Mouse (Mus musculus): ENCODE data around the gene Nubp2. TPM values are rescaled to one million over a fixed set of nuclear protein-coding genes. Genes with fewer than 3 reads are reported as not detected.

The Nubp2 gene
- polyA plus RNA-seq, 1 experiment from 2014 or later = 75.3 TPM

- Histone ChIP-seq H3K9ac (replicated peaks) (peak overlapping the region; percentile 81), H3K36me3 (peaks cover 20% of the 10 kb centered on the region), H3K27me3 (peaks cover 8% of the 10 kb centered on the region), H3K4me1 (replicated peaks) (peaks cover 25% of the 10 kb centered on the region), H3K9me3 (no peaks in the 10 kb centered on the region), H3K27ac (peak overlapping the region; percentile 68), H3K4me2 (replicated peaks) (peak overlapping the region; percentile 94), H3K4me3 (replicated peaks) (peak overlapping the region; percentile 81)
- WGBS = under 1% methylated on average over 20 of the region's 20 CpGs
- ATAC-seq = no peak
These were observed 35.4 kb downstream of the Nubp2 start for GRCm38 (mm10) chr17:24850773-24851127.

GRCm38 (mm10) chr17:24850065-24850772, 35.9 kb downstream of the Nubp2 start, which contains the start of gene Fahd1:
Gene Fahd1 (minus strand): TSS chr17:24850364.
- Histone ChIP-seq H3K4me1 (replicated peaks) (peaks cover 25% of the 10 kb centered on the region), H3K9ac (replicated peaks) (peak within 1 kb of the TSS; percentile 82), H3K9me3 (no peaks in the 10 kb centered on the region), H3K27ac (peak within 1 kb of the TSS; percentile 92), H3K4me2 (replicated peaks) (peak within 1 kb of the TSS; percentile 94), H3K4me3 (replicated peaks) (peak within 1 kb of the TSS; percentile 81), H3K36me3 (peaks cover 18% of the 10 kb centered on the region), H3K27me3 (peaks cover 8% of the 10 kb centered on the region)
- peak; percentile 100 for ATAC-seq
- WGBS = under 1% methylated on average over 58 of the region's 58 CpGs

- peak overlapping the region; percentile 81 for H3K4me3 ChIP-seq (replicated peaks)
- WGBS = 0% methylated on average over 21 of the region's 21 CpGs
- ATAC-seq = no peak
These were observed 36.5 kb downstream of the Nubp2 start for GRCm38 (mm10) chr17:24849733-24850064.

GRCm38 (mm10) chr17:24848600-24849031, 37.5 kb downstream of the Nubp2 start:
- H3K4me1 ChIP-seq (replicated peaks) = peaks cover 25% of the 10 kb centered on the region
- H3K27ac ChIP-seq = no peak overlapping the region
- peaks cover 10% of the 10 kb centered on the region for H3K36me3 ChIP-seq
- H3K4me3 ChIP-seq (replicated peaks) = peak overlapping the region; percentile 81; the same call in 1 of the 2 replicates
- peaks cover 14% of the 10 kb centered on the region for H3K27me3 ChIP-seq
- peak overlapping the region; percentile 94 for H3K4me2 ChIP-seq (replicated peaks)
- no peak for ATAC-seq
- no peaks in the 10 kb centered on the region for H3K9me3 ChIP-seq
- no peak overlapping the region for H3K9ac ChIP-seq (replicated peaks)

More at GRCm38 (mm10) chr17:24849733-24850064, 36.5 kb downstream of the Nubp2 start:
- H3K4me1 ChIP-seq (replicated peaks) = peaks cover 25% of the 10 kb centered on the region
- peak overlapping the region; percentile 92 for H3K27ac ChIP-seq
- H3K36me3 ChIP-seq = peaks cover 18% of the 10 kb centered on the region
- no peaks in the 10 kb centered on the region for H3K9me3 ChIP-seq
- peak overlapping the region; percentile 94 for H3K4me2 ChIP-seq (replicated peaks)
- peak overlapping the region; percentile 82 for H3K9ac ChIP-seq (replicated peaks)
- H3K27me3 ChIP-seq = peaks cover 8% of the 10 kb centered on the region

- 94% methylated on average over 1 of the region's 1 CpGs for WGBS
- peaks cover 25% of the 10 kb centered on the region for H3K4me1 ChIP-seq (replicated peaks)
- no peak overlapping the region for H3K4me3 ChIP-seq (replicated peaks)
- peaks cover 14% of the 10 kb centered on the region for H3K27me3 ChIP-seq
- no peak overlapping the region for H3K4me2 ChIP-seq (replicated peaks)
- H3K36me3 ChIP-seq = no peaks in the 10 kb centered on the region
- ATAC-seq = no peak
- H3K9ac ChIP-seq (replicated peaks) = no peak overlapping the region
- no peak overlapping the region for H3K27ac ChIP-seq
- H3K9me3 ChIP-seq = no peaks in the 10 kb centered on the region
These were observed 38.8 kb downstream of the Nubp2 start for GRCm38 (mm10) chr17:24847386-24847785.

- Histone ChIP-seq H3K36me3 (no peaks in the 10 kb centered on the region), H3K27me3 (peaks cover 12% of the 10 kb centered on the region; the same call in 1 of the 2 replicates), H3K4me3 (replicated peaks) (no peak overlapping the region), H3K9me3 (no peaks in the 10 kb centered on the region), H3K4me1 (replicated peaks) (peaks cover 13% of the 10 kb centered on the region), H3K4me2 (replicated peaks) (no peak overlapping the region), H3K9ac (replicated peaks) (no peak overlapping the region), H3K27ac (no peak overlapping the region)
- no peak for ATAC-seq
- 55% methylated on average over 9 of the region's 9 CpGs for WGBS
These were observed 41.6 kb downstream of the Nubp2 start for GRCm38 (mm10) chr17:24844525-24844924.

- Histone ChIP-seq H3K4me3 (replicated peaks) (no peak overlapping the region), H3K27me3 (peaks cover 12% of the 10 kb centered on the region; the same call in 1 of the 2 replicates)
- no peak for ATAC-seq
These were observed 43.5 kb downstream of the Nubp2 start for GRCm38 (mm10) chr17:24842631-24843030.

GRCm38 (mm10) chr17:24841133-24841532, 45.0 kb downstream of the Nubp2 start:
- H3K36me3 ChIP-seq = no peaks in the 10 kb centered on the region
- H3K4me2 ChIP-seq (replicated peaks) = no peak overlapping the region
- H3K27me3 ChIP-seq = peaks cover 18% of the 10 kb centered on the region; the same call in 1 of the 2 replicates
- H3K27ac ChIP-seq = no peak overlapping the region
- H3K9ac ChIP-seq (replicated peaks) = no peak overlapping the region
- 58% methylated on average over 4 of the region's 4 CpGs for WGBS
- no peak overlapping the region for H3K4me3 ChIP-seq (replicated peaks)
- no peaks in the 10 kb centered on the region for H3K9me3 ChIP-seq
- ATAC-seq = no peak
- no peaks in the 10 kb centered on the region for H3K4me1 ChIP-seq (replicated peaks)

More at GRCm38 (mm10) chr17:24842631-24843030, 43.5 kb downstream of the Nubp2 start:
- no peaks in the 10 kb centered on the region for H3K9me3 ChIP-seq
- no peak overlapping the region for H3K4me2 ChIP-seq (replicated peaks)
- no peaks in the 10 kb centered on the region for H3K36me3 ChIP-seq
- 58% methylated on average over 2 of the region's 2 CpGs for WGBS
- no peak overlapping the region for H3K27ac ChIP-seq
- H3K9ac ChIP-seq (replicated peaks) = no peak overlapping the region
- H3K4me1 ChIP-seq (replicated peaks) = no peaks in the 10 kb centered on the region

GRCm38 (mm10) chr17:24840341-24840740, 45.8 kb downstream of the Nubp2 start:
- no peaks in the 10 kb centered on the region for H3K4me1 ChIP-seq (replicated peaks)
- H3K9ac ChIP-seq (replicated peaks) = no peak overlapping the region
- no peak overlapping the region for H3K4me2 ChIP-seq (replicated peaks)
- no peak overlapping the region for H3K4me3 ChIP-seq (replicated peaks)
- ATAC-seq = no peak
- no peak overlapping the region for H3K27ac ChIP-seq
- no peaks in the 10 kb centered on the region for H3K9me3 ChIP-seq
- no peaks in the 10 kb centered on the region for H3K36me3 ChIP-seq
- WGBS = 69% methylated on average over 5 of the region's 5 CpGs
- peaks cover 18% of the 10 kb centered on the region; the same call in 1 of the 2 replicates for H3K27me3 ChIP-seq

- no peak for ATAC-seq
- H3K4me1 ChIP-seq (replicated peaks) = no peaks in the 10 kb centered on the region
- no peak within 1 kb of the TSS for H3K27ac ChIP-seq
- H3K9ac ChIP-seq (replicated peaks) = no peak within 1 kb of the TSS
- no peaks in the 10 kb centered on the region for H3K36me3 ChIP-seq
- H3K4me3 ChIP-seq (replicated peaks) = no peak within 1 kb of the TSS
- H3K9me3 ChIP-seq = no peaks in the 10 kb centered on the region
- peaks cover 18% of the 10 kb centered on the region; the same call in 1 of the 2 replicates for H3K27me3 ChIP-seq
- WGBS = 71% methylated on average over 8 of the region's 8 CpGs
- no peak within 1 kb of the TSS for H3K4me2 ChIP-seq (replicated peaks)
These were observed 46.3 kb downstream of the Nubp2 start, which contains the start of gene Hagh for GRCm38 (mm10) chr17:24839842-24840241. Gene Hagh (plus strand): TSS chr17:24840143.

Measured in midbrain, embryonic 13.5 days (tissue).